Mouse (Mus musculus): ENCODE data around the gene Sap30bp.
A peak's percentile ranks its signal among the peaks of the same experiment; 100 is the strongest.

Gene Sap30bp

DNA sequence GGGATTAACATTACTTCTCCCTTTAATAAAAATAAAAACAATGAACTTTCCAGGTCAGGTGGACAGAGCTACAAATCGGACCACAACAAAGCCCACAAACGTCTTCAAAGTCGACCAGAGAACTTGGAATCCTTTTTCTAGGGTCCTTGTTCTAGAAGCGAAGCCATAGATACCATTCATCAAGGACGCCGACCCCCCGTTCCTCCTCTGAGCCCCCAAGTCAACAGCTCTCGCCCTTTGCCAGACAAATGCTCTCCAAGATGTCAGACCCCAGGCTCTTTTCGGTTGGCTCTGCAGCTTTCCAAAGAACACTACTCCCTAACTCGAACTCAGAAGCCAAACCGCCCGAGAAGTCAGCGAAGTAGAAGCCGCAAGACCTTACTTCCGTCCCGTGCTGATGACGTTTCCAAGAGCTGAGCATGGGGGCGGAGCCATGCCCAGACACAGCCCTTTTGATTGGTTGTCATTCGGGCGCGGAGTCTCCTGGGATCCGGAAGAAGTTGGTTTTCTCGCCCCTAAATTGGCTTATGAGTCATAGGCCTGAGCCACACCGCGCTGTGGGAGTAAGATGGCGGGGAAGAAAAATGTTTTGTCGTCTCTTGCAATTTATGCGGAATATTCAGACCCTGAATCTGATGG is at the start of gene Sap30bp, which contains the start of gene Recql5:
Gene Sap30bp, plus strand, starts transcription at position 175 of the 639 bp plus-strand sequence.
Gene Recql5, minus strand, starts transcription at position 370 of the 639 bp plus-strand sequence.
- DNase-seq (ENCODE audit: low read depth) = peak; percentile 99

DNA sequence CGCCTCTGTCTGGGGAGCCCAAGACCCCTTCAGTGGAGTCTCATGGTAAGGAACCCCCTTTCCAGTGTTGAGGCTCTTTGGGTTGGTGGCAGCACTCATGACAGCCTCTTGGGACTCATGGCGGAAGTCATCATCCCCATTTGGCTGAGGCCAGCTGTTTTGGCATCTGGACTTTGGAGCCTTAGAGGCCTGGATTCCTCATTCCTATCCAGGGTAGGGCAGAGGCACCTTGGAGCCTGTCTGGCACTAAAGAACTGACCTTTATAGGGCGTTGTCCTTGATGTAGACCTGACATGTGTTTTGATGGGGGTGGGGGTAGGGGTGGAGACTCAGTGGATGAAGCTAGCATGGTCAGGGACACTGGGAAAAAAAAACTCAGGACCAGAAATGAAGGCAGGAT is 48.7 kb upstream of the Sap30bp start:
- DNase-seq (ENCODE audit: low read depth) = no peak

DNA sequence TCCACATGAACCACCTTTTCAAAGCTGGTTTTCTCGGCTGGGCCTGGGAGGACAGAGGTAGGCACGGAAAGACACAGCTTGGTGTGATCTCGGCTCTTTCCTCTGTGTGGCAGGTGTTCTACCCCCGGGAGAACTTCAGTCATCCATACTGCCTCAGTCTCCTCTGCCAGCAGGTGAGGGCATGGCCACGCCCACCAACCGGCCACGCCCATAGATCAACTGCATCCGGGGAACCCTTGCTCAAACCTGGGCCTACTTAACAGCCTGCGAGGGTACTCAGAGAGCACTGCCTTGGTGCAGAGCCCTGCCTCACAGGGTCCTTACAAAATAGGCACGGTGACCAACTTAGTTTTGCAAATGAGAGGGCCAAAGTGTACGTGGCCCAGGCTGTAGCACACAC is 47.8 kb upstream of the Sap30bp start:
- no peak for DNase-seq (ENCODE audit: low read depth)

DNA sequence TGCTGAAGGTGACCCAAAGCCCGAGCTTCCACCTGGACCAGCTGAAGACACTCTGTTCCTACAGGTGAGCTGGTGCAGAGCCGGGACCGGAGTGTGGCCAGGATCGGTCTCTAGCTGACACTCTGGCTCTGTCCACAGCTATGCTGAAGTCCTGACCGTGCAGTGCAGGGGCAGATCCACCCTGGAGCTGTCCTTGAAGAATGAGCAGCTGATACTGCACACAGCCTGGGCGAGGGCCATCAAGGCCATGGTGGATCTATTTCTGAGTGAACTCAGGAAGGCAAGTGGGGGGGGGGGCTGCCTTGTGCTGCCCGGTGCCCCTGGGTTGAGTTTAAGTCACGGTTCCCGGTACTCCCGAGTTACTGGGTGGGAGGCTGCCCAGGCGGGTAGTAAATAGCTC is 46.6 kb upstream of the Sap30bp start:
- DNase-seq (ENCODE audit: low read depth) = no peak

DNA sequence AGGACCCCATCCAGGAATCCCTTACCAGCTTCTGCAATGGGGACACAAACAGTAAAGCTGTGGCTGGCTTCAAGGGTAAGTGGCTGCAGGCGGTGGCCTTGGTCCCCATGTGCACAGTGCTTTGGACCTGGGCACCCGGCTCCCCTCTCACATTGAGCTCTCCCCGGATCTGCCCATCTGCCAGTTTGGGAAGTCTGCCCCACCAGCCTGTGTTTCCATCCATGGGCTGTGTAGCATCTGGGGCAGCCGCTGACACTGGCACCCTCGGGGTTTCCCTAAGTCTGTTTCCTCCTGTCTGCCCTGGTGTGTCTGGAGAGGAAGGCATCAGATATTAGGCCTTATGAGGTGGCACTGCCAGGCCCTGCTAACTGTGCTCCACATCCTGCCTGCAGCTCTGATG is 45.1 kb upstream of the Sap30bp start:
- no peak for DNase-seq (ENCODE audit: low read depth)

DNA sequence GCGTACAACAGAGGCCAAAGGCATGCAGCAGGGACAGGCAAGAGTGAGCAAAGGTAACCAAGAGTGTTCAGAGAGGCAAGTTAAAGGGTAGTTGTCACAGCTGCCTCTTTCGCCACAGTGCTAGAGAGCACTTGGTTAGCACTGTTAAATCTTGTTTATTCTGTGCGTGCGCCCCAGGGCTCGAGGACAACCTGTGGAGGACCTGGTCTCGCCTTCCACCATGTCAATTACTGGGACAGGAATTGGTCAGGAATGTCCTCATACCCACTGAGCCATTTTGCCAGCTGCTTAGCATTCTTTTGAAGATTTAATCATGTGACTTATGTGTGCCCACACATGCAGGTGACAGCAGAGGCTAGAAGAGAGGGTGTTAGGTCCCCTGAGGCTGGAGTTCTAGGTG is 43.9 kb upstream of the Sap30bp start:
- DNase-seq (ENCODE audit: low read depth) = no peak

DNA sequence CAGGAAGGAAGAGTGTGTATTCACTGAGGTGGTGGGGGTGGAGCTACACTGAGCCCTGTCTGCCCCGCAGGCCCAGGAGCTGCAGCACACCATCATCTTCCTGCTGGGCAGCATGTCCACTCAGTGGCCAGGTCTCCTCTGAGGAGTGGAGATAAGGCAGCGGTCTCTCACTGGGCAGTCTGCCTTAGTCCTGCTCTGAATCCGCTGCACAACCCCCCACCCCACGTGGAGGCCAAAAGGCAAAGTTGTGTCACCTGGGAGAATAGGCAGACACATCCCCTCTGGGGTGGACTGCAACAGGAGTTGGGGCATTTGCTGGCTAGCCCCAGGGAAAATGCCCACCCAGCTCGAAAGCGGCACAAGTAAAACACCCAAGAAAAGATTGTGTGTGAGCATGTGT is 40.9 kb upstream of the Sap30bp start:
- no peak for DNase-seq (ENCODE audit: low read depth)

DNA sequence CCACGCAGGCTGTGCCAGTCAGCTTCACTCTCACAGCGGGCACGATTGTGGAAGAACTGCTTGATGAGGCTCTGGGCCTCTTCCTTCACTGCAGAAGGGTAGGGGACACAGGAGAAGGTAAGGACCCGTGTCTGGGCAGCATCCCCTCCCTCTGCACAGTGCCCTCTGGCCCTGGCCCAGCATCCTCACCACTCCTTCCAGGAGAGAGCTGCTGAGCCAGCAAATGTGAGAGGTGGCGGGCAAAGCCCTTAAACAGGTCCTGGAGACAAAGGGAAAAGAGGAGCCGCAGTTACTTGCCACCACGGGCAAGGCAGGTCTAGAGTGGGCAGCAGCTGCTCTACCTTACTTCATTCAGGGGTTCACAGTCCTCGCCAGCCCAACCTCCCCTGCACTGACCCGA is 40.0 kb upstream of the Sap30bp start:
- no peak for DNase-seq (ENCODE audit: low read depth)

DNA sequence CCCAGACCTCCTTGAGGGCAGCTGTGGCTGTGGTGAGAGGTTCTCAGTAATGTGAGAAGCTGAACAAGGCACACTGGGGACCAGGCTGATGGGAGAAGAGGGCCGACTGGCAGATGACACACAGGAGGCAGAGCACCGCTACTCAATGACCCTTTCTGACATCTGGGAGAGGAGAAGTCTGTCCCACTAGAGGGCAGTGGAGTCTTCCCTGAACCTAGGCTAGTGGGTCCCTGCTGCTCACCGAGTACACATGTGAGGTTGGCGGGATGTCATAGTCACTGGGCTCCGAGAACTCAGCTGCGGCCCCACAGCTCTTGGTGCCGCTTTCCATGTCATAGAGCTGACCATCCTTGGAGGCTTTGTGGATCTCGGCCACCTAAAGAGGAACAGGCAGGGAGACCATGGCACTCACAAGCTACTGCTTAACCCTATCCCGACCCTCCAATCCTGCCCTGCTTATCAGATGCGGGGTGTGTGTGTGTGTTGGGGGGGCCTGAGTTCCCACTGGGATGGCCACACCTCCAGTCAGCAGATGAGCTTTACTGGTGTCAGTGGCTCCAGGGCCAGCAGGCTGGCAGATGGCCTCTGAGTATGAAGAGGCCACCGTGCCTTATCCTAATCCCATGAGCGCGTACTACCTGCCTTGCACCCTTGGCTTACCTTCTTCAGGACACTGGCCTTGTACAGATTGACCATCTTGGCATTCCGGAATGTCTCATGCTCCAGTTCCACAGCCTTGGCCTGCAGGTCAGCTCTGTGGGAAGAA is 38.1 kb upstream of the Sap30bp start:
- no peak for DNase-seq (ENCODE audit: low read depth)

DNA sequence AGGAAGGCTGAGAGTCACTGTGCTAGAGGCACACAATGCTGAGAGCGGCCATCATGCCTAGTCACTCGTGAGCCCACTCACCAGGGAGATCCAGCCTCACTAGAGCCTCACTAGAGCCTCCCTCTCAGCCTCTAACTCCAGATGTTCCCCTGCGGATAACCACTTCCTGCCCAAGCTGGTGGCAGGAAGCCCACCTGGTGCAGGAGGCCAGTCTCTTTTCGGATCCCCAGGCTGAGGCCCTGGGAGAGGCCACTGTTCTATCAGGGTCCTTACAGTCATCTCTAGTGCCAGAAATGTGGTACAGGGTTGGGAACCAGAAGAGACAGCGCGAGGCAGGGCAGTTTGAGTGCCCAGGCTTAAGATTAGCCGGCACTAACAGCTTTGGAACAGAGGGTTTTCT is 34.6 kb upstream of the Sap30bp start:
- no peak for DNase-seq (ENCODE audit: low read depth)

DNA sequence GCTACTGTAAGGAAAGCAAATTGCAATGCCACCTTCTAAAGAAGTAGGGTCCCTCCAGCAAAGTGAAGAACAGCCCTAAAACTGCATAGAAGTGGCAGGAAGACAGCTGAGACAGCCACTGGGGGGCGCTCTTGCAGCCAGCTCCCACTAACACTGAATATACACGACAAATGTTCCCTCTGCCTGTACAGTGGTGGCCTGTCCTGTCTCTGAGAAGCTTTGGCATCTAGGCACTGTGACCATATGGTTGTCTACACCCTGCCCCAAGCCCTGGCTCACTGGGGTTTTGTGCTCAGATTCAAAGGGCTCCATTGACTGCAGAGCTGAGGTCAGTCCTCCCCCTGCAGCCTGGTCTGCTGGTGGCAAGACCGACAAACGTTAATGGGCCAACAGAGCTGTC is 34.2 kb upstream of the Sap30bp start:
- peak; percentile 77 for DNase-seq (ENCODE audit: low read depth)

DNA sequence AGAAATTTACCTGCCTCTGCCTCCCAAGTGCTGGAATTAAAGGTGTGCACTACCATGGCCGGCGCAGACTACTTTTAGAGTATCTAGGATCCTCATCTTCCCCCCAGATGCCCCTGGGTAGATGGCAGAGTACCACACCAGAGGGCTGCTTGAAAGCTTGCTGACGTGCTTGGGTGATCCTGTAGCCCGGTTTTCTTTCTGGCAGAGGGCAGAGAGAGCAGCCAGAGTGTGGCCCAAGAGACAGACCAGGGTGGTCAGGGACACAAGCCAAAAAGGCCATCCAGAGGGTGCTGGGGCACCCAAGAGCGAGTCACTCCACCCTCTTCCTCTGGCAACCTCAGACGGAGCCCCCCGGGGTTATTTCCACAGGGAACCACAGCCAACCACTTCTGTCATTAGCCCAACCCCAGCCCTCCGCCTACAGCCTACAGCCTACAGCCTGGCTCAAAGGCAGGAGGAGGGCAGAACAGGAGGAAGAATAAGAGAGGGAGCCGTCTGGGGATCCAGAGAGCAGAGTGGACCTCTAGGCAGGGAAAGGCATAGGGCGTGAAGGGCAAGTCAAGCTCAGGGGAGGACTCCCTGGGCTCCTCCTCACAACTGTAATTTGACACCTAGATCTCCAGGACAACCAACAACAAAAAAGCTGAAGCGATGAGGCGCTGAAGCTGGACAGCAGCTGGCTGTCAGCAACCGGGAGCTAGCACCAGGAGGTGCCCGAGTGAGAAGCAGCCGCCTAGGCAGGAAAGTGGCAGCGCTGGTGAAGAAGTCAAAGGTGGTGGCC is 33.4 kb upstream of the Sap30bp start, which contains the start of gene Smim5:
Gene Smim5, plus strand, starts transcription at position 481 of the 781 bp plus-strand sequence.
- no peak for DNase-seq (ENCODE audit: low read depth)

DNA sequence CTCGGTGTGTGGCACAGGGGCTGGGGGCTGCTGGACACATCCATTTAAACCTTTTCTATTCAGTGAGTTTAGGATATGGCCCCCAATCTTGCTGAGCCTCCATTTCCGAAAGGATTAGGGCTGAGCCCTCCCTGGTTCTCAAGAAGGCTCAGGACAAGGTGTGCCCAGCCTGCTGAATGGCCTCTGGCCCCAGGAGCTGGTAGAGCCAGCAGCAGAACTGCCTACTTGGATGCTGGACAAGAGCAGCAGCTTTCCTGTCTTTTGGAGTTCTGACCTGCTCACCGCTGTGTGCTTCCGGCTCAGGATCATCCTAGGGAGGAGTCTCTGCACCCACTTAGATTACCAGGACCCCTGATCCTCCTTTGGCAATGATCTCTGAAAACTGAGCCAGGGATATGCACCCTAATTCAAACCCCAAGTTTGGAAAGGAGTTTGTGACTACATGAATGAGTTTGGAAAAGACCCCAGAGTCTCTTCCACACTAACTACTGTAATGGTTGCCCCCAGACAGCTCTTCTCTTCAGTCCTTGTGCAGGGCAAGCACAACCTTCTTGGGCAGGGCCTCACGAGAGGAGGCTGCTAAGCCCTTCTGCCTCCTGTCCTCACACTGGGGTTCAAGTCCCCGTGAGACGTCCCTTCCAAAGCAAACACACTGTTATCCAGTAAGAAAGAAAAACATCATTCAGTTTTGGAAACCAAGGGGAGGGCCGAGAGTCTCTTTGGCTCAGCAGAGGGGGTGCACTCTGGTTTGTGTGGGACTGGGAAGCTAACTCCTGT is 32.3 kb upstream of the Sap30bp start:
- DNase-seq (ENCODE audit: low read depth) = no peak

DNA sequence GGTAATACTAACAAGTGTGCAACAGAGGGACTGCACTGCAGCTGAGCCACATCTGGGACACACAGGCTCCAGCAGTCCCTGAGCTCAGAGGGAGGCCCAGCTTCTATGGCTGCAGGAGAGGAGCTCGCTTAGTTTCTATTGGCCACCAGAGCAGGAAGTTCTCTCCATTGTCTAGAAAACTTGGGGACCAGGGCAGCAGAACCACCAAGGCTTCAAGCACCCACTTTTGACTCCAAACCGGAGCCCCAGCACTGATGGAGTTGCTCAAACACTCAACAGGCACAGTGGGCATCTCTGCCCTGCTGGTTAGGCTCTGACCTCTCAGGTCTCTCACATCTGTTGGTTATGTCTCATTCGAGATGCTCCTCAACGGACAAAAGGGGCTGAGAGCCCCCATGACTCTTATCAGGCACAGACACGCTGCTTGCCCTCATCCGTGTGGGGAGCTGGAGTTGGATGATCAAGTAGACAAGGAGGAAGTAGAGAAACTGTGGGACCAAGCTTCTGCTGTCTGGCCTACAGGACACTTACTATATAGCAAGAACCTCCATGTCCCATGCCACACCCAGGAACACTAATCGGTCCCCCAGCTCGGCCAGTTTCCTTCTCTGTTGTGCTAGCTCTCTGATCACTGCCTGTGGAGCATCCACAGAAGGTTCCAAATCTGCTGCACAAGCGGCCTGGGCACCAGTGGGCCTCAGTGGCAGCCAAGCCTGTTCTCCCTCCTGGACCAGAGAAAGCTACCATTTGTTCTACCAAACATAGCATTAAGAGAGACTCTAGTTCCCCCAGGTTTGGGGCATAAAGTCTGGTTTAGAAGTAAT is 31.5 kb upstream of the Sap30bp start:
- DNase-seq (ENCODE audit: low read depth) = no peak

DNA sequence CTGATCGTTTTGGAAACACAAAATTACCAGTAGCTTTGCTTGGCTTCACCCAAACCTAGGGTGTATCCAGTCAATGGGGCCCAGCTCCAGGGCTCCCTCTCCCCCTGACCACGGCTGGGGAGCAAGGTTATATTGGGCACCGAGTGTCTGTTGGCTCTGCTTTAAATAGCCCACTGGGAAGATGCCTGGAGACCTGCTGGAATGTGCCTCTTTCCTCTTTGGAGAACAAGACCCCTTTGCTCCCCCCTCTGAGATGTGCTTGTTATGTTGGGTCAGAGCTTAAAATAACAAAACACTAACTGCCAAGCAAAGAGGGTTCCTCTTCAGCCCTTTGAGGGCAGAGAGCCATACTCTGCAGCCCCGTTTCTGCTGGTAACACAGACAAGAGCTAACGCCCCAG is 30.9 kb upstream of the Sap30bp start:
- no peak for DNase-seq (ENCODE audit: low read depth)

DNA sequence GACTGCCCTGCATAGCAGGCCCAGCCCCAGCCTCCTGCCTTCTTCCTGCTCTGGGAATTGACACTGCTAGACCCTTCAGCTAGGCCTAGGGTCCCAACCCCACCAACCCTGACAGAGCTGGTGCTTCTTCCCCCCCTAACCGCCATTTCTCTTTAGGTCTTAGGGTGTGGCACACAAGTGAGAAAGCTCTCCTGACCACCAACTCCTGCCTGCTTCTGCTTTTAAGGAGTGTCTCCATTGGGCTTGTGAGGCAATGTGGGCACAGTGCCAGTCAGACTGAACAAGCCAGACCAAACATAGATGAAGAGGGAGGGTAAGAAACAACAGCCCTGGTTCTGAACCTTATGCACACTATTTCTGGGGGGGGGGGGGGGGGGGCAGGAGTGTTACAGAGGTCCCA is 30.3 kb upstream of the Sap30bp start:
- no peak for DNase-seq (ENCODE audit: low read depth)

DNA sequence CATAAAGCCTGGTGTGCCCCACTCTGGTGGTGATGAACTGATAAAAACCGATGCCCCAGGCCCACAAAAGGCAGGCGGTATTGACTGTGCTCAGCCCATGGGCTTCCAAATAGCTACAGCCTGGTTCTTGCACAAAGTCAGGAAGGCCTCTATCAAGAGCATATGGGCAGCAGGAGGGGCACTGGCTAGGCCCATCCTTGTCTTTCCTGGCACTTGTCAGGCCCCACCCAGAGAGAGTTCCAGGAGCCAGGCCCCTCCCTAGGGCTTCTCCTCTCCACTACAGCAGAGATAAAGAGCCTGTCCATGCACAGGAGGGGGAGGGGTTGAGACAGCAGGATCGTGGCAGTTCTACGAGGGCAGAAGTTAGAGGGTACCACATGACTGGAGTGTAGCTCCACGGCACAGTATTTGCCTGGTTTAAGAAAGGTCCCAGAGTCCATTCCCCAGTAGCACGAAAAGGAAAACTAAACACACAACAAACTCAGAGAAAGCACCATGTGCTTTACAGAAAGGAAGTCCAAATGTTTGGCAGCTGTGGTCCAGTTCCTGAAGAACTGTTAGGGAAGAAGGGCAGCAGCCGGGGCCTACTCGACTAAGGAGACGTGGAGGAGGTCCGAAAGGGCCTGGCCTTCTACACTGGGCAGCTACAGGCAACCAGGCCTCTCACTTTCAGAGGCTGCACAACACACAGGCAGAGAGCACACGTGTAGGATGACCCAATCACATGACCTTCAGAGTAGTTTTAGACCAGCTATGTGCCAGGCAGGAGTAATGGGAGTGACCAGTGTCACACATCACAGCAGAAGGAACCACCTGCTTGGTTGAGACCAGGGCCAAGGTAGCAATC is 29.5 kb upstream of the Sap30bp start:
- no peak for DNase-seq (ENCODE audit: low read depth)

DNA sequence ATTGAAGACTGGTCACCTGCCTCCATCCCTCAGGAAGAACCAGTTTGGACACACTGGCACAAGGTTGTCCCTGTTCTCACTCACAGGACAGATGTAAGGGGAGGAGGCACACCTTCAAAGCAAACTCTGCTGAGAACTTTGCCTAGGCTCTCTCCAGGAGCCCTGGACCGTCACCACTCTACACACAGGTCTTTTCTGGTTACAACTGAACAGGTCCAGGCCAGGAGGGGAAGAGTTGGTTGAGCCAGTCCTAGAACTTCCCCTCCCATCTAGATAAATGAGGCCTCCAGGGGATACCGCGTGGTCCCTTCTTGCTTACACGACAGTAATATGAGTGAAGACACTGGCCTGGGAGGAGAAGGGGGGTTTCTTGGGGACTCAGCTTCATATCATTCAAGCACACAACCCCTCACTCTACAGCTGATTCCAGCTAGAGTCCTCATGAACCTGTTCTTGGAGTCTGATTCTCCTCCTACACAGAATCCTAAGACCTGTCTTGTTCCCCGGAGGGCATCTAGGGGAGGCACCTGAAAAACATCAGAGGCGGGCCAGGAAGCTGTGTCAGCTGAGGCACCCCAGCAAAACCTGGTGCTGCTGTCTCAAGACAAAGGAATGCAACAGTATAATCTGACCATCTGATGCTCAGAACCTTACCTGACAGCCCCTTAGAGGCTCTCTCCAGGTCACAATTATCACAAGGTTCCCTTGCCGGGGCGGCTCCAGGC is 28.7 kb upstream of the Sap30bp start:
- no peak for DNase-seq (ENCODE audit: low read depth)

DNA sequence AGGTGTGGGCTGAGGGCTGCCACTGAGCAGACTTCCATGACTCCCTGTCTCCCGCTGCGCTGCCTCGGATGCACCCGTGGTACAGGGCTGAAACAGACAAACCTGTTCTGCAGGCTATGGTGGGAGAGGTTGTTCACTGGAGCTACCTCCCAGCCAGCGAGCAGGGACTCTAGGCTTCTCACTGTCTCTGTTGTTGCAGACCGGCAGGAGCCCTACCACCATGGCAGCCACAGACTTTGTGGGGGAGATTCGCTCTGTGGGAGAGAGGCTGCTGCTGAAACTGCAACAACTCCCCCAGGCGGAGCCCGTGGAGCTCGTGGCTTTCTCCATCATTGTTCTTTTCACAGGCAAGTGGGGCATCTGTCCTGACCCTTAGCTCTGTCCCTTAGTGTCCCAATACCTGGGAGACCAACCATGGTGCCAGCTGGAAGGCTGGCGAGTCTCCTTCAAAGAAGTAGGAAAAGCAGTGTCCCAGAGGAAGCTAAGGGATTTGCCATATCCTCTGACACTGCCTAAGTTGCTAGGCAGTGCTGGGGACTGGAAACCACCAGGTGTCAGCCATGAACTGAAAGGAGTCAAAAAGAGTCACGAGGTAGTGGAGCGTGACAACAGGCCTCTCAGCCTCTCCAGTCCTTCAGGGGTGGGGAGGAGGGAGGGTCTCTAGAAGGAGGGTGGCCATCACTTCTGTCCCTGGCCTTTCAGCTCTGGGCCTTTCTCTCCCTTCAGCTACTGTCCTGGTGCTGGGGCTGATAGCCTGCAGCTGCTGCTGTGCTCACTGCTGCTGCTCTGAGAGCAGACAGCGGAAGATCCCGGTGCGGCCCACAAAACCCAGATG is 27.9 kb upstream of the Sap30bp start:
- no peak for DNase-seq (ENCODE audit: low read depth)

Data from naive thymus-derived CD4-positive, alpha-beta T cell, adult 2 months (primary cell).